Mouse (Mus musculus) layer of hippocampus, adult 8-10 months (tissue): ENCODE measurements around the gene Serpina3b. TPM values are rescaled to one million over a fixed set of nuclear protein-coding genes. Genes with fewer than 3 reads are reported as not detected.

ENCODE experiments used
- DNase-seq, 2 experiments: peaks; one replicate each; pipeline ENCODE4 v3.0.0; 2022; ENCODE audit warnings: low spot score in 2 of 2
- total RNA-seq, 4 experiments: library from RNA; stranded (reverse); gene quantifications; 2 replicates each; pipeline ENCODE4 v1.2.4; 2022

Serpina3b gene
- total RNA-seq, 4 experiments from 2014 or later = not detected

- no peak for DNase-seq
These were observed 47.0 kb downstream of the Serpina3b start for GRCm38 (mm10) chr12:104174747-104175146.

- DNase-seq = no peak
These were observed 47.8 kb downstream of the Serpina3b start for GRCm38 (mm10) chr12:104175636-104176035.

- DNase-seq = no peak
These were observed 50.8 kb downstream of the Serpina3b start for GRCm38 (mm10) chr12:104178577-104178976.

- no peak for DNase-seq
These were observed 51.2 kb downstream of the Serpina3b start for GRCm38 (mm10) chr12:104178987-104179386.

- no peak for DNase-seq
These were observed 57.2 kb downstream of the Serpina3b start for GRCm38 (mm10) chr12:104185046-104185445.

GRCm38 (mm10) chr12:104186041-104186581 lies 58.3 kb downstream of the Serpina3b start:
- no peak for DNase-seq

Other genes with a start within 250 kb of the Serpina3b start
- gene Serpina1c, start 223.1 kb upstream of the Serpina3b start, total RNA-seq = not detected
- under 1 TPM in 1 of 4 experiments, not detected in 3; 0.34 TPM for gene Serpina1e, start 169.0 kb upstream of the Serpina3b start, total RNA-seq
- gene Serpina11, start 138.0 kb upstream of the Serpina3b start, total RNA-seq = not detected
- gene Serpina9, start 114.2 kb upstream of the Serpina3b start, total RNA-seq = under 1 TPM; 0.10 to 0.32 (median 0.14) TPM
- gene Serpina12, start 83.6 kb upstream of the Serpina3b start, total RNA-seq = not detected
- gene Serpina5, start 26.9 kb upstream of the Serpina3b start, total RNA-seq = not detected
- not detected for gene Serpina3a, start 15.3 kb upstream of the Serpina3b start, total RNA-seq
- under 1 TPM; 0.20 to 0.59 (median 0.37) TPM for gene Serpina3c, start 25.9 kb downstream of the Serpina3b start, total RNA-seq
- gene Serpina3f, start 86.5 kb downstream of the Serpina3b start, total RNA-seq = under 1 TPM in 1 of 4 experiments, not detected in 3; 0.34 TPM
- gene Serpina3g, start 108.2 kb downstream of the Serpina3b start, total RNA-seq = 1 to 10 TPM; 1.9 to 3.1 (median 2.4) TPM
- gene Serpina3i, start 135.1 kb downstream of the Serpina3b start, total RNA-seq = 1 to 10 TPM; 1.2 to 2.3 (median 1.7) TPM
- not detected for gene Serpina3j, start 186.6 kb downstream of the Serpina3b start, total RNA-seq
- gene Serpina3k, start 210.5 kb downstream of the Serpina3b start, total RNA-seq = not detected
- gene Serpina3m, start 210.5 kb downstream of the Serpina3b start, total RNA-seq = 1 to 10 TPM in 1 of 4 experiments, under 1 TPM in 2, not detected in 1; 0.83 to 1.3 (median 0.97) TPM